Mouse (Mus musculus) lung, postnatal 0 days (tissue): ENCODE data around the gene Pde6d.

Experiments used
- CTCF ChIP-seq: IDR thresholded peaks from 2 replicates; pipeline ENCODE4 v1.5.1; 2016; ENCODE audit warnings: antibody characterized with exemption, mild to moderate bottlenecking
- EP300 ChIP-seq: IDR thresholded peaks from 2 replicates; pipeline ENCODE4 v1.6.1; 2016; ENCODE audit warnings: antibody characterized with exemption, mild to moderate bottlenecking, control low read depth

GRCm38 (mm10) chr1:86594539-86594938, 12.1 kb upstream of the Pde6d start:
- TF ChIP-seq CTCF = no peak
- no peak for TF ChIP-seq EP300
